Mouse (Mus musculus) right cerebral cortex, postnatal 10 days (tissue): ENCODE data around the gene Arhgef25.

Source experiments
- DNase-seq, 2 experiments: peaks; one replicate each; pipeline ENCODE4 v3.0.0; 2021; ENCODE audit warnings: low spot score in 2 of 2

The Arhgef25 gene

GRCm38 (mm10) chr10:127189651-127190381 lies at the start of gene Arhgef25:
TSS of gene Arhgef25 (minus strand) at chr10:127190083.
- DNase-seq = peak in 1 of 2 experiments; percentile 45

- DNase-seq = no peak
These were observed 48.5 kb upstream of the Arhgef25 start for GRCm38 (mm10) chr10:127238241-127238824.

- no peak for DNase-seq
These were observed 46.7 kb upstream of the Arhgef25 start for GRCm38 (mm10) chr10:127236541-127236940.

GRCm38 (mm10) chr10:127233141-127233540 lies 43.3 kb upstream of the Arhgef25 start:
- DNase-seq = no peak

GRCm38 (mm10) chr10:127231741-127232140 lies 41.9 kb upstream of the Arhgef25 start:
- no peak for DNase-seq

- no peak for DNase-seq
These were observed 40.8 kb upstream of the Arhgef25 start for GRCm38 (mm10) chr10:127230693-127231092.

GRCm38 (mm10) chr10:127228897-127229296 lies 39.0 kb upstream of the Arhgef25 start:
- no peak for DNase-seq

- no peak for DNase-seq
These were observed 37.3 kb upstream of the Arhgef25 start for GRCm38 (mm10) chr10:127227163-127227562.

- no peak for DNase-seq
These were observed 36.5 kb upstream of the Arhgef25 start for GRCm38 (mm10) chr10:127226318-127226895.

- DNase-seq = no peak
These were observed 35.8 kb upstream of the Arhgef25 start for GRCm38 (mm10) chr10:127225732-127226131.

GRCm38 (mm10) chr10:127225213-127225612 lies 35.3 kb upstream of the Arhgef25 start:
- no peak for DNase-seq

- DNase-seq = no peak
These were observed 28.5 kb upstream of the Arhgef25 start for GRCm38 (mm10) chr10:127218339-127218738.

GRCm38 (mm10) chr10:127217177-127217576 lies 27.3 kb upstream of the Arhgef25 start:
- DNase-seq = no peak

GRCm38 (mm10) chr10:127216456-127216855 lies 26.6 kb upstream of the Arhgef25 start:
- DNase-seq = no peak

- DNase-seq = no peak
These were observed 24.5 kb upstream of the Arhgef25 start for GRCm38 (mm10) chr10:127214422-127214803.

GRCm38 (mm10) chr10:127213704-127214421 lies 24.0 kb upstream of the Arhgef25 start:
- DNase-seq = no peak

GRCm38 (mm10) chr10:127213272-127213671 lies 23.4 kb upstream of the Arhgef25 start:
- DNase-seq = no peak

- peak; percentile 92 to 93 for DNase-seq
These were observed 21.6 kb upstream of the Arhgef25 start, which contains the start of gene Pip4k2c for GRCm38 (mm10) chr10:127211414-127211854. TSS of gene Pip4k2c (minus strand) at chr10:127211585.

- no peak for DNase-seq
These were observed 21.1 kb upstream of the Arhgef25 start for GRCm38 (mm10) chr10:127210961-127211405.

- DNase-seq = no peak
These were observed 20.2 kb upstream of the Arhgef25 start for GRCm38 (mm10) chr10:127209928-127210570.

GRCm38 (mm10) chr10:127208921-127209320 lies 19.0 kb upstream of the Arhgef25 start:
- peak in 1 of 2 experiments; percentile 77 for DNase-seq

- DNase-seq = no peak
These were observed 15.5 kb upstream of the Arhgef25 start for GRCm38 (mm10) chr10:127205373-127205772.
